Comparison of ENCODE assay signal across 19 mouse cellular contexts in genomic region chr11:18897250-18897649, GRCm38 (mm10).
"Had no signal": no experiment of that assay in that cellular context is flagged by ENCODE, and none has a peak within 500 bp of the region (broad histone marks: within the 10 kb centered on the region; RNA-seq: fewer than 3 reads in every experiment).

No protein-coding gene starts in this region.

- H3K4me2 ChIP-seq: limb, embryonic 13.5 days; liver, embryonic 13.5 days; midbrain, embryonic 12.5 days; midbrain, embryonic 15.5 days; neural tube, embryonic 12.5 days; neural tube, embryonic 15.5 days had no signal

- H3K4me3 ChIP-seq: layer of hippocampus, adult 2 months; limb, embryonic 10.5 days; limb, embryonic 13.5 days; liver, embryonic 13.5 days; midbrain, embryonic 12.5 days; midbrain, embryonic 15.5 days; neural tube, embryonic 12.5 days; neural tube, embryonic 15.5 days had no signal

- H3K27ac ChIP-seq: layer of hippocampus, adult 2 months; limb, embryonic 10.5 days; liver, embryonic 13.5 days; midbrain, embryonic 12.5 days; midbrain, embryonic 15.5 days; neural tube, embryonic 12.5 days; neural tube, embryonic 15.5 days had no signal

- H3K36me3 ChIP-seq: limb, embryonic 13.5 days; liver, embryonic 13.5 days; midbrain, embryonic 12.5 days; midbrain, embryonic 15.5 days; neural tube, embryonic 12.5 days; neural tube, embryonic 15.5 days had no signal

- ATAC-seq: midbrain, embryonic 15.5 days had no signal

- H3K9me3 ChIP-seq: limb, embryonic 10.5 days; limb, embryonic 13.5 days; liver, embryonic 13.5 days; midbrain, embryonic 12.5 days; midbrain, embryonic 15.5 days; neural tube, embryonic 12.5 days; neural tube, embryonic 15.5 days had no signal

- DNase-seq: kidney, adult 18-20 months; kidney, adult 9 months; kidney, postnatal 14 days; layer of hippocampus, adult 9-11 months; liver; liver, embryonic 13.5 days; lung, embryonic 14.5 days; lung, postnatal 14 days; lung, postnatal 4 days; right cerebral cortex, adult 18-20 months; thymus, adult 18-20 months; thymus, postnatal 36 days had no signal

- H3K27me3 ChIP-seq: liver, embryonic 13.5 days; midbrain, embryonic 12.5 days; midbrain, embryonic 15.5 days; neural tube, embryonic 12.5 days; neural tube, embryonic 15.5 days had no signal

- H3K4me1 ChIP-seq: midbrain, embryonic 15.5 days had no signal

- H3K9ac ChIP-seq: limb, embryonic 13.5 days; liver, embryonic 13.5 days; lung, embryonic 14.5 days; midbrain, embryonic 12.5 days; midbrain, embryonic 15.5 days; neural tube, embryonic 12.5 days; neural tube, embryonic 15.5 days had no signal
